Comparison of ENCODE assay signal across 1 mouse cellular context in the genomic region with DNA sequence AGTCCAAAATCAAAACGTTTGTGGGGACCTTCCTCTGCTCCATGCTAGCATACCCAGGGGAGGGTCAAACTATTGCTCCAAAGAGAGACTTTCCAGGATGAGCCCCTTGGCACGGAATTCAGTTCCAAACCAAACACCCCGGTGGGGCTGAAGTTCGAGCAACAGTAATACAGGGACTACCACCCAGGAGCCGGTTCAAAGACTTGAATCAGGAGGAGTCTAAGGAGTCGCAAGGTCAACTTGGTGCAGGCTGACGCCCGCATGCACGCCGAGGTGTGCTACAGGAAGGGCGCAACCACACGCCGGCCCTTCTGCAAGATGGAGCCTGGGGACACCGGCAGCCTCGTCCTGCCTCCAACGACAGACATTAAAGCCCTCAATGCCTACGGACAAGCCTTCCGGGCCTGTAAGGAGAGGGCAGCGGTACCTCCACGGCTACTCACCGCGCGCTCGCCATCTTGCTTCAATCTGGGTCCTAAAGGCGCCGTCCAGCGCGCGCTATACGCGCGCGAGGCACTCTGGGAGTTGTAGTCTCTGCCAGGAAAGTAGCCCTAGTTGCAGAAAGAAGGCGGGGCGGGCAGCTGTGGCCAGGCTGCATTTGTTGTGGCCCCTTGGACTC.
TF ChIP-seq lines count a peak whose summit lies in the region.

A gene (minus strand): TSS at position 478 of the 619 bp plus-strand sequence.

TF ChIP-seq in CH12.LX, 34 proteins besides CTCF, POLR2A, EP300 and RAD21 (continued from another document):
- 0 out of 2 replicates have a peak, but pooled peaks have one; percentile 39 for TF ChIP-seq IRF4 (IDR thresholded peaks at IDR 0.05; ENCODE audit: low read depth, low read length)
- peak; percentile 95 for TF ChIP-seq POLR2AphosphoS2 (IDR thresholded peaks at IDR 0.05; ENCODE audit: low read depth, low read length)
- peak; percentile 64; the same call in 1 of the 2 replicates for TF ChIP-seq UBTF (IDR thresholded peaks at IDR 0.05; ENCODE audit: low read depth, low read length)
- no peak for TF ChIP-seq ETS1 (conservative IDR thresholded peaks at IDR 0.05; ENCODE audit: low read depth, low read length)
- peak; percentile 57; the same call in 1 of the 2 replicates for TF ChIP-seq CHD2 (IDR thresholded peaks at IDR 0.05; ENCODE audit: low read length)
- peak; percentile 92; the same call in 1 of the 2 replicates for TF ChIP-seq KAT2A (IDR thresholded peaks at IDR 0.05; ENCODE audit: insufficient replicate concordance, low read length)
- peak; percentile 28; the same call in 1 of the 2 replicates for TF ChIP-seq BHLHE40 (IDR thresholded peaks at IDR 0.05; ENCODE audit: low read depth, low read length)
- no peak for TF ChIP-seq USF2 (conservative IDR thresholded peaks at IDR 0.05; ENCODE audit: low read depth, low read length)
- TF ChIP-seq CHD1 (IDR thresholded peaks at IDR 0.05; ENCODE audit: low read depth, low read length): peak; percentile 75; the same call in 1 of the 2 replicates
- no peak for TF ChIP-seq USF1 (IDR thresholded peaks at IDR 0.05; ENCODE audit: low read depth, low read length)
- TF ChIP-seq ZMIZ1 (IDR thresholded peaks at IDR 0.05; ENCODE audit: low read depth, low read length): peak; percentile 92
- TF ChIP-seq JUN (IDR thresholded peaks at IDR 0.05; ENCODE audit: insufficient read depth, low read depth, low read length): no peak
- TF ChIP-seq SIN3A (IDR thresholded peaks at IDR 0.05; ENCODE audit: low read length): peak; percentile 91
- no peak for TF ChIP-seq JUND (conservative IDR thresholded peaks at IDR 0.05; ENCODE audit: low read depth, low read length)
- peak; percentile 93 for TF ChIP-seq MXI1 (IDR thresholded peaks at IDR 0.05; ENCODE audit: low read depth, low read length)
- peak; percentile 88 for TF ChIP-seq NELFE (IDR thresholded peaks at IDR 0.05; ENCODE audit: low read depth, low read length)
- TF ChIP-seq TBP (conservative IDR thresholded peaks at IDR 0.05; ENCODE audit: low read depth, low read length): peak; percentile 87
- TF ChIP-seq MAX (IDR thresholded peaks at IDR 0.05; ENCODE audit: low read length): peak; percentile 80
- TF ChIP-seq TCF12 (IDR thresholded peaks at IDR 0.05; ENCODE audit: low read depth, low read length): peak; percentile 94
- TF ChIP-seq SMC3 (IDR thresholded peaks at IDR 0.05; ENCODE audit: low read depth, low read length): no peak
